Mouse (Mus musculus) left cerebral cortex, postnatal 4 days (tissue): ENCODE measurements around the gene Rnf168. TPM values are rescaled to one million over a fixed set of nuclear protein-coding genes. Genes with fewer than 3 reads are reported as not detected.

Source experiments
- DNase-seq: peaks from one replicate; pipeline ENCODE4 v3.0.0-alpha.2; 2022
- intact Hi-C: fragments of 180-260 bp; cut with DNase I; formaldehyde crosslinking; loops from one replicate; pipeline ENCODE4 v1.15.1; 2025
- microRNA-seq: library from miRNA; unstranded; fragments of <30 nt; microRNA quantifications from one replicate; pipeline ENCODE4 v1.2.0, GENCODE M21; 2022
- total RNA-seq, 2 experiments: library from RNA; stranded (reverse); gene quantifications; 2 replicates each; pipeline ENCODE4 v1.2.3; 2021

The Rnf168 gene
- total RNA-seq, 2 experiments from 2014 or later = 34.4 to 34.6 TPM

- no peak for DNase-seq
- intact Hi-C loops = no loop called here
These were observed 35.1 kb downstream of the Rnf168 start for GRCm38 (mm10) chr16:32312386-32312785.

- intact Hi-C loops = no loop called here
- no peak for DNase-seq
These were observed 35.6 kb downstream of the Rnf168 start for GRCm38 (mm10) chr16:32312859-32313258.

- intact Hi-C loops = no loop called here
These were observed 39.3 kb downstream of the Rnf168 start for GRCm38 (mm10) chr16:32316601-32317000.

GRCm38 (mm10) chr16:32323953-32324352, 46.7 kb downstream of the Rnf168 start:
- DNase-seq = no peak
- intact Hi-C loops = no loop called here

More at GRCm38 (mm10) chr16:32316601-32317000, 39.3 kb downstream of the Rnf168 start:
- DNase-seq = peak; percentile 6

DNA sequence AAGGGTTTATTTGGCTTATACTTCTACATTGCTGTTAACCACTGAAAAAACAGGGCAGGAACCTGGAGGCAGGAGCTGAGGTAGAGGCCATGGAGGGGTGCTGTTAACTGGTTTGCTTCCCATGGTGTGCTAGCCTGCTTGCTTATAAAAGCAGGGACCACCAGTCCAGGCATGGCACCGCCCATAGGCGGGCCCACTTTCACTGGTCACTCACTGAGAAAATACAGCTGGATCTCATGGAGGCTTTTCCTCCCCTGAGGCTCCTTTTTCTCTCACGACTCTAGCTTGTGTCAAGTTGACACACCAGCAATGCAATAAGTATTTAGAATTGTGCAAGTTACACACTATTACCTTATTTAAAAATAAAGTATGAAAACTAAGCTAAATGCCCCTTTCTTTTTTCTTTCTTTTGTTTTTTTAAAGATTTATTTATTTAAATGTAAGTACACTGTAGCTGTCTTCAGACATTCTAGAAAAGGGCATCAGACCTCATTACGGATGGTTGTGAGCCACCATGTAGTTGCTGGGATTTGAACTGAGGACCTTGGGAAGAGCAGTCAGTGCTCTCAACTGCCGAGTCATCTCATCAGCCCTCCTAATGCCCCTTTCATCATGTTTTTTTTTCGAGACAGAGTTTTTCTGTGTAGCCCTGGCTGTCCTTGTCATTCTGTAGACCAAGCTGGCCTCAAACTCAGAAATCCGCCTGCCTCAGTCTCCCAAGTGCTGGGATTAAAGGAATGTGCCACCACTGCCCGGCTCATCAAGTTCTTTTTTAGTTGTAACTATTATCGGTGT, 53.8 kb downstream of the Rnf168 start:
- intact Hi-C loops = no loop called here
- no peak for DNase-seq

DNA sequence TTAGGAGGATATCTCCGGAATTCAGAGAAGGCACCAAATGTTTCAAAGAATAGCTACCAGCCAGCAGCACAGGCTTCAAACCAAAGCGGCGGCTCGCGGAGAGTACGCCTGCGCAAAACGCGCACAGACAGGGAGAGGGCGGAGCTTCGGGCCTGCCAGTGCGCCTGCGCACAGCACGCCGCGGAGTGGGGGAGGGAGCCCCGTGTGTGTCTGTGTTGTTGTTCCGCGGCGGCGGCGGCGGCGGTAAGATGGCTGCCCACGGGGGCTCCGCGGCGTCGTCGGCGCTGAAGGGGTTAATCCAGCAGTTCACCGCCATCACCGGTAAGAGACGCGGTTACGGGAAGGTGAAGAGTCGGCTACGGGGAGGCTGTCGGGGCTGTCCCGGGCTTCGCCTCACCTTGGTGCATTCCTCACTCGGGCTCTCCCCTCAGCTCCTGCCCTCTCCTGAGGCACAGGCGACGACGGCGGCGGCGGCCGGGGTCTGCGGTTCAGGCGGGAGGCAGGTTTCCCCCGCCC, 54.8 kb downstream of the Rnf168 start, which contains the start of gene Ubxn7:
Gene Ubxn7 (plus strand): TSS at position 218 of the 516 bp plus-strand sequence.
- intact Hi-C loops = no loop called here
- peak; percentile 99 for DNase-seq

DNA sequence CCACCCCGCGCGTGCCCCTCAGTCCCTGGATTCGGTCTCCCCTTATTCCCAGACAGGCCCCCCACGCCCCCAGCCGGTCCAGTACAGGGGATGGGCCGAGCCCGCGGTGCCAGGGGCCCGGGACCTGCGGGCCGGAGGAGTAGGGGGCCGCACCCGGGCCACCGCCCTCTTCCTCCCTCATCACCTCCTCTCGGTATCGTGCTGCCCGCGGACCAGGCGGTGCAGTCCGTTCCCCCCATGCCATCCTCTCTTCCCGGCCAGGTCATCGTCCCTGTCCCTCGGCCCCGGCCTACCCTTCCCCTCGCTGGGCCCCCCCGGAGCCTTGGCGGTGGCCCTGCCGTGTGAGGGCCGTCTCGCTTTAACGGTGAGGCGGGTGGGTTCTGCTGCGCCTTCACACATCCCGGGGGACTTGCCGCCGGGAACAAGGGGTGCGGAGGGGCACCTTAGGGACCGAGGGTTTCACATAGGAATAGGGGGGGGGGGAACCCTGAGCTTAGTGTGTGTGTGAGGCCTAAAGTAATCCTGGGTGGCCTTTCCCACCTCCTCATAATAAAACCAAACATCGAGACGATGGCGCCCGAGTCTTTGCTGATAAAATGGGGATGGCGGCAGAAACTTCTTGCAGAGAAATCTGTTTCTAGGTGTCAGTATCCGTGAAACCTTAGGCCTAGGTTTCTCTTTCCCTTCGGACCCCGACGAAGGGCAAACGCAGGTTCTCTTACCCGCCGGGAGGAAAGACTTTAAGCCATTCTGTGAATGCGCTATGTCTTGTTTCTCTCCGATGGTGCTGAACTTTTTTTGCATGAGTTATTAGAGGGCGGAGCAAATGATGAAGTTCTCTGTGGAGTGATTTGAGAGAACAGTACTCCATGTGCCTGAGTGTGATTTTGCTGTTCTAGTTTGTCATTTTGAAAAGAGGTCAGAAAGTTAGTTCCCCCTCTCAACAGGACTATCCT, 55.6 kb downstream of the Rnf168 start:
- peak; percentile 35 for DNase-seq
- intact Hi-C loops = no loop called here

GRCm38 (mm10) chr16:32335146-32335545, 57.9 kb downstream of the Rnf168 start:
- intact Hi-C loops = no loop called here
- DNase-seq = no peak

DNA sequence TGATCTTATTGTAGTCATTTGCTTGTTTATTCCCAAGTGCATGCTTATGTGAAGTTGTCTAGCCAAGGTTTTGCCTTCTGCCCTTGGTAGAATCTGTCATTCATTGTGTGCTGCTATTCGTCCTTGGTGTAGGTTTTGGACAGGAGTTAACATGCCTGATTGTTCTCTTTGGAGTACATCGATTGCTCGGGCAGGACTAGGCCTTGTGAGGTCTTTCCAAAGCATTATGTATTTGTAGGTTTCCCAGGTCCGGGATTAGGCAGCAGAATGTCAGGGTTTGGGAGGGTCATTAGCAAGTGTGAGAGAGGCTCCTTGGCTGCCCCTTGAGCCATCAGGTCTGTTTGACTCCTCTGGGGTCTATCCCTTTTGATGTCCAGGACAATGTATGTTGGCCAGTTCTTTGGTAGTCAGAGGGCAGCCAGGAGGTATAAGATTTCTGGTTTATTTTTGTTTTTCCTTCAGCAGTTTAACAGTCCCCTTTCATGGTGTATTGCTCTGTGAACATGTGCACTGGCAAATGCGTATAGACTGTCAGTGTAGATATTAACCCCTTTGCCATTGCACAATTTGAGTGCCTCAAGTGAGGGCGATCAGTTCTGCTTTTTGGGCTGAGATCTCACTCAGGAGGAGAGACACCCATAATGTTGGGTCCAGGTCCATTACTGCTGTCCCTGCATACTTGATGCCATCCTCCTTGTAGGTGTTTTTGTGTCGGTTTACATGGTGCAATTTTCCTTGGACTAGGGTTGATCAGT, 58.9 kb downstream of the Rnf168 start:
- no peak for DNase-seq
- intact Hi-C loops = no loop called here

GRCm38 (mm10) chr16:32337001-32337400, 59.7 kb downstream of the Rnf168 start:
- DNase-seq = no peak
- intact Hi-C loops = no loop called here

DNA sequence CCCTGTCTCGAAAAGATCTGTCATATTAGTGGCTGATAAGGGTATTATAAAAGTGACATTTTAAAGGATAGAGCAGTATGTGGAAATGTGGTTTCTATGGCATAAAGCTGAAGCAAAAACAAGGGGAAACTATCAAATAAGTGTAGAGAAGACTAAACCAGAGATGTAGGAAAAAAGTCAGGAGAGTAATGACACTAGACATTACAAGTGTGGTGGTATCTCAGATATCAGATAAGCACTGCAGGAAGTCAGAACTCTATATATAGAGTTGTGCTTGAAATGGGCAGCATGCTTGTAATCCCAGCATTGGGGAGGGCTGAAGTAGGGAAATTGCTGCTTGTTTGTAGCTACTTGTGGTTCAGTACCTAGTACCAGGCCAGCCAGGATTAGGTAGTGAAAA, 63.2 kb downstream of the Rnf168 start:
- DNase-seq = no peak
- intact Hi-C loops = no loop called here

DNA sequence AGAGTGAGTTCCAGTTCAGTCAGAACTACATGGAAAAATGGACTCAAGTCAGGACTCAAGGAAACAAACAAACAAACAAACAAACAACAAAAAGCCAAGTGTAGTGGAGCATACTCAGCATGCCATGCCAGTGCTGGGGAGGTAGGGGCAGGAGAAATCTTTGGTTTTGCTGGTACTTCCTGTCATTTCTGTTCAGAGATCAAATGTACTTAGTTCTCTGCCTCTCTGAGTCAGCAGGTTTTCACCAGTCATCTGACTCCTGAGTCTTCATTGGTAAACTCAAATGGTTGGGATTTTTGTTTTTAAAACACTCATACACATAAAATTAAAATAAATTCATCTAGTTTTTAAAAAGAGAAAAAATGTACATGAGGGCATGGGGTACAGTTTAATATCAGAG, 68.3 kb downstream of the Rnf168 start:
- intact Hi-C loops = no loop called here
- no peak for DNase-seq

- intact Hi-C loops = no loop called here
- no peak for DNase-seq
These were observed 73.5 kb downstream of the Rnf168 start for GRCm38 (mm10) chr16:32350776-32351175.

Small RNA genes within 50 kb of the gene (microRNA-seq; reads per million reads assigned to microRNA genes)
- gene Mir1946a = not detected

Other genes with a start within 250 kb of the Rnf168 start
- gene Pak2, start 198.1 kb upstream of the Rnf168 start, total RNA-seq = 10 to 100 TPM; 47.0 to 53.4 TPM
- 10 to 100 TPM; 44.1 TPM for gene Pigx, start 177.7 kb upstream of the Rnf168 start, total RNA-seq
- 10 to 100 TPM; 38.4 to 40.7 TPM for gene Cep19, start 177.7 kb upstream of the Rnf168 start, total RNA-seq
- 1 to 10 TPM; 5.7 to 5.9 TPM for gene Nrros, start 111.9 kb upstream of the Rnf168 start, total RNA-seq
- not detected for gene Bex6, start 97.6 kb upstream of the Rnf168 start, total RNA-seq
- gene Fbxo45, start 30.3 kb upstream of the Rnf168 start, total RNA-seq = 10 to 100 TPM; 45.5 to 46.7 TPM
- gene Wdr53, start 30.2 kb upstream of the Rnf168 start, total RNA-seq = 10 to 100 TPM; 10.2 to 10.3 TPM
- gene Smco1, start 6.0 kb upstream of the Rnf168 start, total RNA-seq = not detected
- gene Ubxn7, start 54.8 kb downstream of the Rnf168 start, total RNA-seq = 10 to 100 TPM; 73.2 to 77.9 TPM
- not detected for gene Tm4sf19, start 123.0 kb downstream of the Rnf168 start, total RNA-seq
- gene Tctex1d2, start 142.2 kb downstream of the Rnf168 start, total RNA-seq = 10 to 100 TPM; 18.0 to 19.0 TPM
- 10 to 100 TPM; 52.4 to 58.4 TPM for gene Pcyt1a, start 153.5 kb downstream of the Rnf168 start, total RNA-seq
- gene Slc51a, start 210.4 kb downstream of the Rnf168 start, total RNA-seq = not detected
- not detected for gene Zdhhc19, start 218.8 kb downstream of the Rnf168 start, total RNA-seq